Mouse (Mus musculus): ENCODE data around the gene Olfr1404. TPM values are rescaled to one million over a fixed set of nuclear protein-coding genes. Genes with fewer than 3 reads are reported as not detected.

The Olfr1404 gene
- not detected for polyA plus RNA-seq (2017; shearing (Covaris generic))

DNA sequence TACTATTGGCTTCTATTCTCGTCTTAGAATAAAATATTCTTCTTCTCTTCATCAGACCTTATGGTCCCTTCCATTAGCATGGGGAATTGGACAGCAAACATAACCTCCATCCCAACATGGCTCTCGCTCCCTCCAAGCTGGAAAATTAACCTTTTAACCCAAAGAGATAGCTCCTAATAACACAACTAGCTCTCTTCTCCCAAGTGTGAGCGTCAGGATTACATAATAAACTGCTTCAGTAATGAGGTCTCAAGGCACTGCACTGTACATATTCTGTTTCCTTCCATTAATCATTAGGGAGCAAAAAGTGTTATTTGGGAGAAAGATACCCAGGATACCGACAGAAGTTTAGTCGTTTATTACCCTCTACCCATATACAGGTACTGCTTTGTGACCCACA is at the start of gene Olfr1404:
Gene Olfr1404 (plus strand): TSS at position 301 of the 400 bp plus-strand sequence.

DNA sequence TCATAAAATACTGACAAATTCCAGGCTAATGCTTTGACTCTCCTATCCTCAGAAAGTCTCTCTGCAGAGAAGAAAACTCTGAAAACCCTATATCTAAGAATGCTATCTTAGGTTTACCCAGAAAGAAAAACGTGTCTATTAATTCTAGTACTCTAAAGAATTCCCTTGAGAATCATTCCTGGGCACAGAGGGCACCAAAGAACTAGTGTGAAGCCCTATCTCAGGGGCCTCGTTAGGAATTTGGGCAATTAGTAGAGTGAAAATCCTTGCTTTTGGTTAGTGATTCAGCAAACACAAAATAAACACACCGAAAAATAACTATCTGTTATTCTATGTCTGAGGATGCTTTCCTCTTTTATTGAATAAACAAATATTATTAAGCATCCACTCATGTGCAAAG is 21.7 kb upstream of the Olfr1404 start, which contains the start of gene Olfr1406:
Gene Olfr1406 (minus strand): TSS at position 101 of the 400 bp plus-strand sequence.

DNA sequence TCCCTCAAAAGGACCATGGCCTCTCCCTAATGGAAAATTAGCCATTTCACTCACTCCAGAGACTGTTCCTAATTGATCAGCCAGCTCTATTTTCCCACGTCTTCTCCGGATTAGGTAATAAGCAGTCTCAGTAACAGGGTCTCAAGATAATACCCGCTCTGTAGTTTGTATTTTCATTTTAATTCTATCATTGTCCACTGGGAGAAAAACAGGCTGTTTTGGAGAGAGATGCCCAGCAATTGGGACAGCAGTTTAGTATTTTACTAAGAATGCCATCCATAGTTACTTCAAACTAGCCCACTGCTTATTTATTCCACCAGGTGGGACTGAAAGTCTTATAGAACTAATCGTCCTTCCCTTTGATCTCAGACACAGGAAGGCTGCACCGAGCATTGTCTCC is 14.7 kb upstream of the Olfr1404 start, which contains the start of gene Olfr218:
Gene Olfr218 (plus strand): TSS at position 301 of the 400 bp plus-strand sequence.

DNA sequence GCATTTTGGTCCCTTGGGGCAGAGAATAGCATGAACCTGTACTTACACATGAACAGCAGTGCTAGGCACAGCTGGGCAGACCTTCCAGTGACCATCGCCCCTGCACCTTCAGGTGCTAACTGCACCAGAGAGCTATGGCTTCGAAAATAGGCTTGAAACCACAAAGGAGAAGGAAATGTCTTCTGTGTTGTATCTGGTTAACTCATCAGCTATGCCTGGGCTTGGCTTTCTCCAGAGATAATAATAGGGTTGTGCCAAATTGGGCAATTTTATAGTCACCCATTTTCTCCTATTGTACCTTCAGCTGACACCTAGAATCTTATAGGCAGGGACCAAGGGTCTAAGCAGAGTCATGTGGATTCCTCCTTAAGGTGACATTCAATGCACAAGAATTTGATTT is 14.9 kb downstream of the Olfr1404 start, which contains the start of gene Fcer1a:
Gene Fcer1a (minus strand): TSS at position 134 of the 400 bp plus-strand sequence.

DNA sequence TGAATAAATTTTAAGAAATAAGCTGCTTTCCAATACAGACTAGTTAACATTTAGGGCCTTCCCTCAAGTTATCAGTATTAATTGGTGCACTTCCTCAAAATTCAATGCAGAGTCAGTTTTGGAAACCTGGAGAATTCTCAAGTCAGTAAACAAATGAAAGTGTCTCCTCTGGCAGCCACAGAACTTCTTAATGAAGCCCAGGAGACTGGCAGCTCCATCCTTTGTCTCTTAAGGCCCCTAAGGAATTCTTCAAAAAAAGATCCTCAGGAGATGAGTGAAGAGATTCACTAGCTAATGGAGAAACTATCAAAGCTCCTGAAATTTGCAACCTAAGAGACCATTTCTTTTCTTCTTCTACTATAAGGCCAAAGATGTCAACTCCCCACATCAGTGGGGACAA is 53.5 kb downstream of the Olfr1404 start, which contains the start of gene Olfr418:
Gene Olfr418 (plus strand): TSS at position 301 of the 400 bp plus-strand sequence.

Other genes with a start within 250 kb of the Olfr1404 start
- not detected for gene Olfr1408, start 75.0 kb upstream of the Olfr1404 start, polyA plus RNA-seq (2017; shearing (Covaris generic))
- gene Olfr1406, start 21.8 kb upstream of the Olfr1404 start, polyA plus RNA-seq (2017; shearing (Covaris generic)): not detected
- not detected for gene Olfr218, start 14.6 kb upstream of the Olfr1404 start, polyA plus RNA-seq (2017; shearing (Covaris generic))
- not detected for gene Fcer1a, start 14.8 kb downstream of the Olfr1404 start, polyA plus RNA-seq (2017; shearing (Covaris generic))
- not detected for gene Olfr418, start 53.6 kb downstream of the Olfr1404 start, polyA plus RNA-seq (2017; shearing (Covaris generic))
- not detected for gene Mptx2, start 65.4 kb downstream of the Olfr1404 start, polyA plus RNA-seq (2017; shearing (Covaris generic))
- not detected for gene Ackr1, start 121.4 kb downstream of the Olfr1404 start, polyA plus RNA-seq (2017; shearing (Covaris generic))
- gene Aim2, start 138.5 kb downstream of the Olfr1404 start, polyA plus RNA-seq (2017; shearing (Covaris generic)): 69.2 TPM
- gene Cadm3, start 155.3 kb downstream of the Olfr1404 start, polyA plus RNA-seq (2017; shearing (Covaris generic)): not detected

All from activated CD4-positive, CD25-positive, alpha-beta regulatory T cell, adult 9 weeks (primary cell).